Mouse (Mus musculus): ENCODE measurements around the gene Guca1a.

The Guca1a gene

GRCm38 (mm10) chr17:47409897-47410861, 9.8 kb upstream of the Guca1a start:
- peak in 1 of 2 experiments; percentile 5 for DNase-seq (ENCODE audit: low spot score in 2 of 2)

GRCm38 (mm10) chr17:47408558-47408898, 8.1 kb upstream of the Guca1a start:
- peak in 1 of 2 experiments; percentile 30 for DNase-seq (ENCODE audit: low spot score in 2 of 2)

GRCm38 (mm10) chr17:47407717-47408557, 7.6 kb upstream of the Guca1a start:
- no peak for DNase-seq (ENCODE audit: low spot score in 2 of 2)

GRCm38 (mm10) chr17:47399091-47399490, 1.3 kb downstream of the Guca1a start:
- DNase-seq (ENCODE audit: low spot score in 2 of 2) = no peak

GRCm38 (mm10) chr17:47395376-47395913, 4.9 kb downstream of the Guca1a start:
- no peak for DNase-seq (ENCODE audit: low spot score in 2 of 2)

GRCm38 (mm10) chr17:47394223-47394869, 6.0 kb downstream of the Guca1a start:
- no peak for DNase-seq (ENCODE audit: low spot score in 2 of 2)

- DNase-seq (ENCODE audit: low spot score in 2 of 2) = no peak
Measured at GRCm38 (mm10) chr17:47386649-47387048, 13.7 kb downstream of the Guca1a start.

GRCm38 (mm10) chr17:47385145-47385544, 15.2 kb downstream of the Guca1a start, which contains the start of gene Guca1b:
Guca1b (plus strand) TSS chr17:47385393.
- no peak for DNase-seq (ENCODE audit: low spot score in 2 of 2)

GRCm38 (mm10) chr17:47384064-47384463, 16.3 kb downstream of the Guca1a start:
- no peak for DNase-seq (ENCODE audit: low spot score in 2 of 2)

GRCm38 (mm10) chr17:47383266-47383665, 17.1 kb downstream of the Guca1a start:
- DNase-seq (ENCODE audit: low spot score in 2 of 2) = no peak

GRCm38 (mm10) chr17:47381917-47382316, 18.5 kb downstream of the Guca1a start:
- DNase-seq (ENCODE audit: low spot score in 2 of 2) = no peak

- no peak for DNase-seq (ENCODE audit: low spot score in 2 of 2)
Measured at GRCm38 (mm10) chr17:47378133-47378532, 22.3 kb downstream of the Guca1a start.

GRCm38 (mm10) chr17:47376779-47377280, 23.6 kb downstream of the Guca1a start:
- no peak for DNase-seq (ENCODE audit: low spot score in 2 of 2)

- DNase-seq (ENCODE audit: low spot score in 2 of 2) = no peak
Measured at GRCm38 (mm10) chr17:47373991-47374390, 26.4 kb downstream of the Guca1a start.

GRCm38 (mm10) chr17:47371451-47371850, 28.9 kb downstream of the Guca1a start:
- peak in 1 of 2 experiments; percentile 63 for DNase-seq (ENCODE audit: low spot score in 2 of 2)

- no peak for DNase-seq (ENCODE audit: low spot score in 2 of 2)
Measured at GRCm38 (mm10) chr17:47369087-47369443, 31.3 kb downstream of the Guca1a start.

GRCm38 (mm10) chr17:47368401-47369086, 31.8 kb downstream of the Guca1a start, which contains the start of gene Mrps10:
Mrps10 (plus strand) TSS chr17:47368887.
- DNase-seq (ENCODE audit: low spot score in 2 of 2) = peak; percentile 59 to 90

- DNase-seq (ENCODE audit: low spot score in 2 of 2) = no peak
Measured at GRCm38 (mm10) chr17:47361343-47361742, 39.0 kb downstream of the Guca1a start.

GRCm38 (mm10) chr17:47359964-47360363, 40.4 kb downstream of the Guca1a start:
- DNase-seq (ENCODE audit: low spot score in 2 of 2) = peak in 1 of 2 experiments; percentile 21

- DNase-seq (ENCODE audit: low spot score in 2 of 2) = no peak
Measured at GRCm38 (mm10) chr17:47349721-47350319, 50.6 kb downstream of the Guca1a start.
